Mouse (Mus musculus) forebrain, embryonic 15.5 days (tissue): ENCODE measurements around the gene Zfp941. TPM values are rescaled to one million over a fixed set of nuclear protein-coding genes. Genes with fewer than 3 reads are reported as not detected.

Experiments used
- ATAC-seq: fragments of 200-750 bp; cut with Nextera tagmentation; replicated peaks from 2 replicates; pipeline ENCODE4 v1.8.0; 2017; ENCODE audit warnings: mild to moderate bottlenecking, moderate TSS enrichment, moderate library complexity
- H3K27ac ChIP-seq: fragments of 300-500 bp; sonication (generic); replicated peaks from 2 replicates; pipeline ENCODE4 v1.5.1; 2015; ENCODE audit warnings: mild to moderate bottlenecking, inconsistent platforms
- H3K27me3 ChIP-seq: fragments of 300-500 bp; sonication (generic); 2 replicates; pipeline ENCODE4 v1.6.1; 2015; ENCODE audit warnings: inconsistent platforms
- H3K36me3 ChIP-seq: fragments of 300-500 bp; sonication (generic); 2 replicates; pipeline ENCODE4 v1.6.1; 2015; ENCODE audit warnings: mild to moderate bottlenecking, inconsistent platforms
- H3K4me1 ChIP-seq: fragments of 300-500 bp; sonication (generic); 2 replicates; pipeline ENCODE4 v1.6.1; 2015; ENCODE audit warnings: inconsistent platforms
- H3K4me2 ChIP-seq: fragments of 300-500 bp; sonication (generic); replicated peaks from 2 replicates; pipeline ENCODE4 v1.6.1; 2015; ENCODE audit warnings: mild to moderate bottlenecking, inconsistent platforms
- H3K4me3 ChIP-seq: fragments of 300-500 bp; sonication (generic); 2 replicates; pipeline ENCODE4 v1.5.1; 2015; ENCODE audit warnings: mild to moderate bottlenecking, inconsistent platforms
- H3K9ac ChIP-seq: fragments of 300-500 bp; sonication (generic); replicated peaks from 2 replicates; pipeline ENCODE4 v1.6.1; 2015; ENCODE audit warnings: mild to moderate bottlenecking, inconsistent platforms
- H3K9me3 ChIP-seq: fragments of 300-500 bp; sonication (generic); 2 replicates; pipeline ENCODE4 v1.6.1; 2016; ENCODE audit warnings: inconsistent platforms
- WGBS: fragments of 180-500 bp; shearing (Covaris S2); methylation state at CpG from one replicate; pipeline ENCODE4 v1.1.7; 2015; ENCODE audit warnings: mixed read lengths; 5-methylcytosine and 5-hydroxymethylcytosine counted together
- polyA plus RNA-seq: library from polyadenylated mRNA; unstranded; fragments of >200 nt; fragmentation: Nextera tagmentation; extraction: Ambion mirVana; gene quantifications from 2 replicates; pipeline ENCODE4 v1.2.1, GENCODE M21; 2015

The Zfp941 gene
- polyA plus RNA-seq, result 11.1 and 12.7 TPM in 2 replicates

DNA sequence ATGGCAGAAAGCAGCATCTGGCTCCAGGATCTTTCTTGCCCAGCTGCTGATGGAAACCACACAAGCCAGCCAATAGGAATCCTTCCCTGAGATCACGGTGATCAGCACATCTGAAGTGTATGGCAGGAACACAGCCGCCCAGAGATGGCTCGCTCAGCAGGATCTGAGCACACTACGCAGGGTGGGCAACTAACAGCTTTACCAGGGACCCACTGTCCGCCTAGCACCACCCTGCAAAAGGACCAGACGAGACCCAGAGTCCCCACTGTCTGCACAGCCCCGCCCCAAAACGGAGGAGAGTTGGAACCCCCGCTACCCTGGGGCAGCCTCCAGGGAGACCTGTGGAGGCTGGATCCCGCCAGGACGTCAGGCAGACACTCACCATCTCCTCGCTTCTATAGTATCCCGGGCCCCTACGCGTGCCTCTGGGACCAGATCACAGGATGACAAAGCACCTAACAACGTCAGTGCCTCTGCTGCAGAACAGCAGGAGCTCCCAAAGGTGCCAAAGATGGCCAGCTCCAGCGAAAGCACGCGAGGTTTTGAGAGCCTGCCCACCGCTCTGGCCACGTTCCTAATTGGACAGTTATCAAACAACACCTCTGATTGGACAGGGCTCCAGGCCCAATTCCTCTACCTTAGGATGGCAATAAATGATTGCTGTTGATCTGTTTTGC, at the start of gene Zfp941:
TSS of gene Zfp941 (minus strand) at position 526 of the 677 bp plus-strand sequence.
- Histone ChIP-seq H3K4me1 (peaks cover 12% of the 10 kb centered on the region), H3K4me2 (peak within 1 kb of the TSS; percentile 69), H3K4me3 (peak within 1 kb of the TSS; percentile 52), H3K27me3 (no peaks in the 10 kb centered on the region), H3K36me3 (no peaks in the 10 kb centered on the region), H3K9ac (peak within 1 kb of the TSS; percentile 62), H3K9me3 (no peaks in the 10 kb centered on the region), H3K27ac (peak within 1 kb of the TSS; percentile 79)
- 1% methylated on average over 21 of the region's 21 CpGs for WGBS
- peak; percentile 89 for ATAC-seq

DNA sequence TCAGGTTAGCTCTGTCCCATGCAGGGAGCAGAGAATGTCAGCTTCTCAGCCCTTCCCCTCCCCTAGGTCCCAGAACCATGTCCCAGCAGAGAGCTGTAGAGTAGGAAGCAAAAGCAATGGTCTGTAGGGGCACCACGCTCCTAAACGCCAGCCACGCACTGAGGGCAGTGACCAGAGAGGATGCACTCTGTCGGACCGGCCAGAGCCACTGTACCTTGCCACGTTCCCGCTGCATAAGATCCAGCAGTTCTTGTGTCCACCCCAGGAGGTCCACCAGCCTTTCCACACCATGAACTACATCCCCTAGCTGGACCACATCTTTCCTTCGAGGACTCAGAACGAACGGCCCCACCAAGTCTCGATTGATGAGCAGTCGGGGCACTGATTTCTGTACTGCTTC, 42.8 kb upstream of the Zfp941 start:
- no peaks in the 10 kb centered on the region for H3K9me3 ChIP-seq
- 90% methylated on average over 12 of the region's 12 CpGs for WGBS
- no peak overlapping the region for H3K4me3 ChIP-seq
- H3K4me1 ChIP-seq, result peaks cover under 1% of the 10 kb centered on the region
- no peak overlapping the region for H3K9ac ChIP-seq
- ATAC-seq, result no peak
- H3K36me3 ChIP-seq, result peaks cover 37% of the 10 kb centered on the region
- no peaks in the 10 kb centered on the region for H3K27me3 ChIP-seq
- H3K27ac ChIP-seq, result no peak overlapping the region
- H3K4me2 ChIP-seq, result no peak overlapping the region

DNA sequence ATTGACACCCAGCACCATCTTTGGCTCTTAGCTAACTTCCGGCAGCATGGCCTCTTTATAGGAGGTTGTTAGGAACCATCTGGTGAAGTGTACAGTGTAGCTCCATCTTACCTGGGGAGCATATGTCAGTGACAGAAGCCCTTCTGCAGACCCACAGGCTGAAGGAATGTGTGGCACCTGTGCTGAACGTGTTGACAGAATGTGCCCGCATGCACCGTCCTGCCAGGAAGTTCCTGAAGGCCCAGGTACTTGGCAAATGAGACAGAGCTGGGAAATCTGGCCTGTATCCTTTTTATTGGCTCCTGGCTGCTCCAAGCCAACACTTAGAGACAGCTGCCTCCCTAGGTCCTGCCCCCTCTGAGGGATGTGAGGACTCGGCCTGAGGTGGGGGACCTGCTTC, 38.8 kb upstream of the Zfp941 start:
- H3K9ac ChIP-seq, result no peak overlapping the region
- peaks cover 41% of the 10 kb centered on the region for H3K36me3 ChIP-seq
- H3K27ac ChIP-seq, result no peak overlapping the region
- no peaks in the 10 kb centered on the region for H3K27me3 ChIP-seq
- WGBS, result 90% methylated on average over 5 of the region's 5 CpGs
- H3K4me2 ChIP-seq, result no peak overlapping the region
- no peak overlapping the region for H3K4me3 ChIP-seq
- ATAC-seq, result no peak
- H3K9me3 ChIP-seq, result no peaks in the 10 kb centered on the region
- H3K4me1 ChIP-seq, result peaks cover 23% of the 10 kb centered on the region

DNA sequence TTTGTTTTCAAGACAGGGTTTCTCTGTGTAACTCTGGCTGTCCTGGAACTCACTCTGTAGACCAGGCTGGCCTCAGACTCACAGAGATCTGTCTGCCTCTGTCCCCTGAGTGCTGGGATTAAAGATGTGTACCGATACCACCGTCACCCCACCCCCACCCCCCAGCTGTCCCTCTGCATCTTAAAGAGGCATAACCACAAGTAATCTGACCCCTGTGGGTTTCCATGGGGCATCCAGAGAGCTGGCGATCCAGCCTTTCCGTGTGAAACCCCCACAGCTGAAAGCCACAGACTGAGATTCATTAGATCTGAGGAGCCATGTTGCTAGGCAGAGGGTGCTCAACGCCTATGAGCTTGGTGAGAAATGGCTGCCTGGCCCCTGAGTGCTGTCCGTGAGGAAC, 38.0 kb upstream of the Zfp941 start:
- no peak overlapping the region for H3K4me3 ChIP-seq
- WGBS, result 78% methylated on average over 6 of the region's 6 CpGs
- H3K9me3 ChIP-seq, result no peaks in the 10 kb centered on the region
- peaks cover 41% of the 10 kb centered on the region for H3K36me3 ChIP-seq
- no peak overlapping the region for H3K4me2 ChIP-seq
- ATAC-seq, result no peak
- H3K9ac ChIP-seq, result no peak overlapping the region
- no peaks in the 10 kb centered on the region for H3K27me3 ChIP-seq
- H3K27ac ChIP-seq, result no peak overlapping the region
- peaks cover 30% of the 10 kb centered on the region for H3K4me1 ChIP-seq

DNA sequence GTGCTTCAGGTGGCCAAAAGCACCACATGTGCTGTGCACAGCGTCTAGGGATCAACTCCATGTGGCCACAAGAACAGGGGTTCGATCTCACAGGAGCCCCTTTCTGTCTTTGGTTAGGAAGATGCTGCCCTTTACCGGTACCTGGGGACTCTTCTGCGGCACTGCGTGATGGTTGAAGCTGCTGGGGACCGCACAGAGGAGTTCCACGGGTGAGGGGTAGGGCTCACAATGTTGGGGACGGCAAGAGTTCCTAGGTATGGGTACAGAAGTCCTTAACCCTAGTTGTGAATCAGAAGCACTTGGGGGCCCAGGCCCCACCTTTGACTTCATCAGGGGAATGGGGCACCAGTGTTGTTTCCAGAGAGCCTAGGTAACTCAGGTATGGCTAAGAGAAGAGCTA, 36.8 kb upstream of the Zfp941 start:
- Histone ChIP-seq H3K9ac (peak overlapping the region; percentile 78; the same call in 1 of the 2 replicates), H3K4me1 (peaks cover 32% of the 10 kb centered on the region), H3K4me2 (peak overlapping the region; percentile 86), H3K9me3 (no peaks in the 10 kb centered on the region), H3K36me3 (peaks cover 41% of the 10 kb centered on the region), H3K4me3 (peak overlapping the region; percentile 68), H3K27me3 (no peaks in the 10 kb centered on the region), H3K27ac (no peak overlapping the region)
- 96% methylated on average over 8 of the region's 8 CpGs for WGBS
- no peak for ATAC-seq

DNA sequence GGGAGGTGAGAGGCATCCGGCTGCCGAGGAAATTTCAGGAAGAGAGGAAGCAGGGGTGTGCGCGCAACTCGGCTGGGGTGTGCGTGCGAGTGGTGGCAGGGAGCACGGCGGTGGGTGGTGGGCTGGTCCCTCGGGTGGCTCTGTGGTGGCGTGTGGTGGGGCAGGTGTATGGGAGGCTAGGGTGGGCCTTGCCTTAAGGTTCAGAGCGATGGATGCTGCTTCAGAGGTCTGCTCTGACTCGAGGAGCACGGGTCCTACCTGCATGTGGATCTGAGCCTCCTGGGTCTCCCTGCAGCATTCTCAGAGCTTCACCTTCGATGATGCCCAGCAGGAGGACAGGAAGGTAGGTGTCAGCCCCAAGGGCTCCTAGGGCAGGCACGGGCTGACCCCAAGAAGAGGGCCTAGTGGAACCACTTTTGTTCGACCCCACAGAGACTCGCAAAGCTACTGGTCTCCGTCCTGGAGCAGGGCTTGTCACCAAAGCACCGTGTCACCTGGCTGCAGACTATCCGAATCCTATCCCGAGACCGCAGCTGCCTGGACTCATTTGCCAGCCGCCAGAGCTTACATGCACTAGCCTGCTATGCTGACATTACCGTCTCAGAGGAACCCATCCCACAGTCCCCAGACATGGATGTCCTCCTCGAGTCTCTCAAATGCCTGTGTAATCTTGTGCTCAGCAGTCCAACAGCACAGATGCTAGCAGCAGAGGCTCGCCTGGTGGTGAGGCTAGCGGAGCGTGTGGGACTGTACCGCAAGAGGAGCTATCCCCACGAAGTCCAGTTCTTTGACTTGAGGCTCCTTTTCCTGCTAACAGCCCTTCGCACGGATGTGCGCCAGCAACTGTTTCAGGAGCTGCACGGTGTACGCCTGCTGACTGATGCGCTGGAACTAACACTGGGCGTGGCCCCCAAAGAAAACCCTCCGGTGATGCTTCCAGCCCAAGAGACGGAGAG, 35.9 kb upstream of the Zfp941 start, which contains the start of gene Bet1l:
TSS of gene Bet1l (minus strand) at position 28 of the 956 bp plus-strand sequence.
- peak within 1 kb of the TSS; percentile 68 for H3K4me3 ChIP-seq
- peaks cover 42% of the 10 kb centered on the region for H3K36me3 ChIP-seq
- no peaks in the 10 kb centered on the region for H3K27me3 ChIP-seq
- H3K4me1 ChIP-seq, result peaks cover 32% of the 10 kb centered on the region
- H3K4me2 ChIP-seq, result peak within 1 kb of the TSS; percentile 86
- no peaks in the 10 kb centered on the region for H3K9me3 ChIP-seq
- WGBS, result 37% methylated on average over 40 of the region's 40 CpGs
- peak; percentile 57 for ATAC-seq
- H3K27ac ChIP-seq, result peak within 1 kb of the TSS; percentile 92
- H3K9ac ChIP-seq, result peak within 1 kb of the TSS; percentile 78

DNA sequence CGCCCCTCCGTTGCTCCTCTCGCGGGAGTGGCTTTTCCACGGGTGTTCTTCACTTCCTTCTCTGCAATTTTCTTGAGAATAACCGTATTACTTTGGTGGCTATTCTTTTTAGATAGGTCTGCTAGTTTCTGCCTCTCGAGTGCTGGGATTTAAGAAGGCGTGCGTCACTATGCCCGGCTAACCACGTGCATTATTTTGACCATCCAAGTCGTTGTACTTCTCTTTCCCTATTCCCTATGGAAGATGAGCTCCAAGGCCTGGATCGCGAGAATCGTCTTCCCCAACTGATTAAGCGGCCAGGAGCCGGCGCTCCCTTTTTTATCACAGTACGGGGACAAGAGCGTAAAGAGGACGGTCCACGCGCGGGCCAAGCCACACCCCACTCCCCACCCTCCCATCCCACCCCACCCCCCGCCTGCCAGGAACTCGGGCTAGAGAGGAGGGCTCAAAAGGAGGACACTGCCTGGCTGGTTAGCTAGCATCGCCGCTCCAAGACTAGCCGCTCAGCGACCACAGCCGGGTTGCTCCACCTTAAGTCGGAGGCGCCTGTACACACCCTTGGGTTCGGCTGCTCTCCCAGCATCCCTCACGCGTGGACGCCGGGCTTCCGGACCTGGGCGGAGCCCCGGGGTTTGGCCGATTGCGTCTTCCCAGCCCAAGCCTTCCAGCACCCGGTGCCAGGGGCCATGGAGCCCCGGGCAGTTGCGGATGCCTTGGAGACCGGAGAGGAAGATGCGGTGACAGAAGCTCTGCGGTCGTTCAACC, 35.0 kb upstream of the Zfp941 start, which contains the start of gene Ric8a:
TSS of gene Ric8a (plus strand) at position 173 of the 765 bp plus-strand sequence.
- no peaks in the 10 kb centered on the region for H3K9me3 ChIP-seq
- peak within 1 kb of the TSS; percentile 68 for H3K4me3 ChIP-seq
- WGBS, result under 1% methylated on average over 50 of the region's 50 CpGs
- peak within 1 kb of the TSS; percentile 78 for H3K9ac ChIP-seq
- ATAC-seq, result peak; percentile 81
- H3K4me1 ChIP-seq, result peaks cover 32% of the 10 kb centered on the region
- H3K27ac ChIP-seq, result peak within 1 kb of the TSS; percentile 92
- no peaks in the 10 kb centered on the region for H3K27me3 ChIP-seq
- peaks cover 39% of the 10 kb centered on the region for H3K36me3 ChIP-seq
- H3K4me2 ChIP-seq, result peak within 1 kb of the TSS; percentile 86

DNA sequence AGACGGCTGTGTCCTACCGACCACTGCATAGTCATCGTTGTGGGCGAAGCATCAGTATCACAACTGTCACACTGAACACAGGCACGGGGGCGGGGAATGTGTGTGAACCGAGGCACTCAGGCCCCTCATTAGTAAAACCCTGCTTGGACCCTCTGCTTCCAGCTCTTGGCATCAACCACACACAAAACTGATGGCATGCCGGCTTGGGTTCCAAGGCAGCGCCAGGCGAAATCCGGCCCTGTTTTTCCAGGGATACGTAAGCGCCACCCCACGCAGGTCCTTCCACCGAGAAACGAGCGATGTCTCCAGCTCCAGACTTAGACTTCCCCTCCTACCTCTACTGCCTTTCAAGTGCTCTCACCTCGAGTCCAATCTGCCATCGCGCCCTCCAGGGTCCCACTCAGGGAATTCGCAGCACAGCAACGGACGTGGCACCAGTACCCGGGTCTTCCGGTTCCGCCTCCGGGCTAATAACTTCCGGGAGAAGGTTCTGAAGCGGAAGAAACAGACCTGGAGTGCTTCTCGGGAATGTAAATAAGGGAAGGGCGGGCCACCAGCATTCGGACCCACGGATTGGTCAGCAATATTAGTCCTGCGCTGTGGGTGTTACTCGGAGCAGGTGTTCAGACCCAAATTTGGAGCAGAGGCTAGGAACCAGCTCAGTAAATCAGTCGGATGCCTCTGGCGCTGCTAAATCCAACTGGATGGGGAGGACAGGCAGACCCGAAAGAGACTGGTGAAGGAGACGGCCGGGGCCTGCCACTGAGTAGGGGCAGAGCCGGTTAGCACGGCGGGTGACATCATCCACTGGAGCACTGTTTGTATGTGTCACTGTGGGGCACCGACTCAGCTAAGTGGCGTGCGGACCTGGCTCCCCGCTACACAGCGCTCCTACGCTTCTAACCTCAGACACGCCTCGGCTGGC, 34.1 kb upstream of the Zfp941 start, which contains the start of gene Gm45785:
TSS of gene Gm45785 (minus strand) at position 472 of the 925 bp plus-strand sequence.
- Histone ChIP-seq H3K27me3 (no peaks in the 10 kb centered on the region), H3K4me2 (peak within 1 kb of the TSS; percentile 86), H3K4me3 (peak within 1 kb of the TSS; percentile 68), H3K4me1 (peaks cover 32% of the 10 kb centered on the region), H3K27ac (peak within 1 kb of the TSS; percentile 92), H3K9me3 (no peaks in the 10 kb centered on the region), H3K36me3 (peaks cover 38% of the 10 kb centered on the region), H3K9ac (peak within 1 kb of the TSS; percentile 78)
- peak; percentile 75 for ATAC-seq
- 2% methylated on average over 51 of the region's 51 CpGs for WGBS

DNA sequence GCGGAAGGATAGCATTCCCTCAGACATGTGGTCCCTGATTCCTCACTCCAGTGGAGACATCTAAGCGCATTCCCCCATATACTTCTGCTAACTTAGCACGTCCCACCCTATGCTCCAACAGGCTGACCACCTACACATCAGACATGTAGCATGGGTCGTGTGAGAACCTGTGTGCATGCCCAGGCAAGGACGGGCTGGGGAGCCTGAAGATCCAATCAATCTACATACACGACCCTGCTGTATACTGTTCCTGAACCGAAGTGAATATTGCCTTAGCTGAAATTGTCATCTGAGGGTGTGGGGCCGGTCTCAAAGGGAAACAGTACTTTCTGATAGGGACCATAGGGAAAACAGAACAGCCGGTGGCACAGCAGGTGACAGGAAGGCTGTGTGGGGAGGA, 33.2 kb upstream of the Zfp941 start:
- Histone ChIP-seq H3K4me1 (peaks cover 32% of the 10 kb centered on the region), H3K27me3 (no peaks in the 10 kb centered on the region), H3K9me3 (no peaks in the 10 kb centered on the region), H3K4me3 (peak overlapping the region; percentile 68), H3K4me2 (peak overlapping the region; percentile 86), H3K36me3 (peaks cover 32% of the 10 kb centered on the region), H3K9ac (peak overlapping the region; percentile 78), H3K27ac (no peak overlapping the region)
- WGBS, result 79% methylated on average over 9 of the region's 9 CpGs
- ATAC-seq, result no peak

DNA sequence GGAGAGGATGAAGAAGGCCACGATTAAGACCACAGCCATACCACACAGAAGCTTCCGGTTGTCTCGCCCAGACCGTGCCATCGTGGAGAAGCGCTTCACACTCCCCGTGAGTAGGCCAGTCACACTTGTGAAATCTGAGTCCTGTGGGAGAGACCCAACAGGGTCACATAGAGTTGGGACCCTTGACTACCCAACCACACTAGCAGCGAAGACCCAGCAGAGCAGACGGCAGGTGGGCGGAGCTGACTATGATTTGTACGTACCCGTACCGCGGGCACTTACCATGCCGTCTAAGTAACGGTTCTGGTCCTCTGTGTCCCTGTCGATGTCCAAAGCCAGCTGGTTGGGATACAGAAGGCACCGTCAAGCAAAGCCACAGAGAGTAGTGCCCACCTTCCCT, 32.5 kb upstream of the Zfp941 start:
- no peak for ATAC-seq

DNA sequence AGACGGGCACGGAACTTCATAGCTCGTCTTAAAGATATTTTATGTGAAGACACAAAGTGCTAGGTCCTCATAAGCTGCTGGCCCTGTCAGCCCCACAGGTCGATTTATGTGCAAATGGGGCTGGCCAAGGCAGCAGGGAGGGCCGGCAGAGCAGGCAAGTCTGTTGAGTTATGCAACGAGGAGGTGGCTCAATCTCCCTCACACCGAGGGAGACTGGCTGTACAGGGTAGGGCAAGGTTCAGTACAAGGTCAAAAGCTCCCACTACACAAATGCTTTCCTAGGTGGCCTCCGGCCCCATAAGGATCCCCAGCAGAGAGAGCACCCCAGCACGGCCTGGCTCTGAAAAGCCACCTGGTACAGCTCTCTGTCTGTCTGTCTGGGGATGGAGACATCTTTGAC, 31.4 kb upstream of the Zfp941 start:
- Histone ChIP-seq H3K4me2 (no peak overlapping the region), H3K27me3 (no peaks in the 10 kb centered on the region), H3K9me3 (no peaks in the 10 kb centered on the region), H3K4me1 (peaks cover 18% of the 10 kb centered on the region), H3K9ac (no peak overlapping the region), H3K4me3 (no peak overlapping the region), H3K27ac (no peak overlapping the region), H3K36me3 (peaks cover 27% of the 10 kb centered on the region)
- whole genome bisulfite sequencing, result 84% methylated on average over 9 of the region's 9 CpGs
- no peak for ATAC-seq

More for the DNA sequence above, 32.5 kb upstream of the Zfp941 start:
- 93% methylated on average over 18 of the region's 18 CpGs for WGBS
- Histone ChIP-seq H3K9ac (no peak overlapping the region), H3K4me2 (no peak overlapping the region), H3K27me3 (no peaks in the 10 kb centered on the region), H3K4me1 (peaks cover 29% of the 10 kb centered on the region), H3K36me3 (peaks cover 29% of the 10 kb centered on the region), H3K9me3 (no peaks in the 10 kb centered on the region), H3K27ac (no peak overlapping the region), H3K4me3 (no peak overlapping the region)
